Mouse (Mus musculus) cerebral cortex, adult 2 months (tissue): ENCODE results near the gene Olfr599.

Experiments
- WGBS: fragments of 180-500 bp; shearing (Covaris S2); methylation state at CpG from one replicate; pipeline ENCODE4 v1.1.7; 2018; 5-methylcytosine and 5-hydroxymethylcytosine counted together

The Olfr599 gene

DNA sequence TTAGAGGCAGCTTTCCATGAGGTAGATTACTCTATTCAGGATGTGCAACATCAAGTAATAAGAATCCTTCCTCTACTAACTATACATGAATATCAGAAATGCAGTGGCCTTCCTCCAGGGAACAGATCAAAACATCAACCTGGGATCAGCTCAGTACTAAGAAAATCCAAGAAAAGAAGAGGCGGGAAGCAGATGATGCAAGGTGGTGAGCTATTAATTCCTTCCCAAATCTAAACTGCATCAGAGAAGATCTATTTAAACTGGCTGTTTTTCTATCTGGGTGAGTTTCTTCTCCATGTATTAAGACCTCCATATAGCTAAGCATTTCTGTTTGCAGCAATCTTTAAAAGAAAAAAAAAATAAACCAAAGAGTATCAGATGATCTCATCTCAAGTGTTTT lies at the start of gene Olfr599:
Olfr599 (plus strand) TSS at position 301 of the 400 bp plus-strand sequence.
- WGBS: 72% methylated on average over 1 of the region's 1 CpGs

DNA sequence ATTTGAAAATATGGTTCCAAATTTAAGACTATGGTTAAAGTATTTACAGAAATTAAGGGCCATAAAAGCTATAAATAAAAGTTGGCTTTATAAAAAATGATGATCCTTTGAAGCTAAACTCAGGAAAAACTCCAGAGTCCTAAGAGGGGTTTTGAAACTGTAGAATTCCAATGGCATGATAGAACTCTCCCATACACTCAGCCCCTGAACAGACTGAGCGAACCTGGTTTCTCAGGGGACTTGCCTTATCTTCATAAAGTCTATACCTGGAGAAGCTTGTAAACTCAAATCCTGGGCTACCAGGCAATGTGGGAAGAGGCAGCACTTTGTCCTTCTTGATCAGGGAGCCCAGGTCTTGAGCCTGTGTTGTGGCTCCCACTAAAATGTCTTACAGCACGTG lies 30.4 kb upstream of the Olfr599 start, which contains the start of gene Olfr596:
Olfr596 (plus strand) TSS at position 301 of the 400 bp plus-strand sequence.
- 89% methylated on average over 2 of the region's 2 CpGs for WGBS

DNA sequence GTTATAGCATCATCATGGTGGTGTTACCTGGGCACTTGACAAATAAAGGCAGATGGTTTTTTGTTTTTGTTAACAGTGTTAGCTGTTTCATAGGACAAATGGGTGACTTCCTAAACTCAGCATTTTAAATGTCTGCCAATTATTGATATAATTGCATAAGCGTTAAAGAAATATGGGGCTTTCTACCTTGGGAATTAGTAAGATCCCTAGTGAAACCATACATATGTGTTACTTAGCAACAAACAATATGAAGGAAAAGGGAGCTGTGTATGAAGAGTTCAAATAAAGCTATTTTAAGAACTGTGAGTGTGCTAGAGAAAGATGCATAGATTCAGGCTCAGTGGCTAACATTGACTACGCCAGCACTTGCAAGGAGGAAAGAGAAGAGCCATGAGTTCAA lies 19.7 kb upstream of the Olfr599 start, which contains the start of gene Olfr597:
Olfr597 (plus strand) TSS at position 301 of the 400 bp plus-strand sequence.
- WGBS: 85% methylated on average over 2 of the region's 2 CpGs

DNA sequence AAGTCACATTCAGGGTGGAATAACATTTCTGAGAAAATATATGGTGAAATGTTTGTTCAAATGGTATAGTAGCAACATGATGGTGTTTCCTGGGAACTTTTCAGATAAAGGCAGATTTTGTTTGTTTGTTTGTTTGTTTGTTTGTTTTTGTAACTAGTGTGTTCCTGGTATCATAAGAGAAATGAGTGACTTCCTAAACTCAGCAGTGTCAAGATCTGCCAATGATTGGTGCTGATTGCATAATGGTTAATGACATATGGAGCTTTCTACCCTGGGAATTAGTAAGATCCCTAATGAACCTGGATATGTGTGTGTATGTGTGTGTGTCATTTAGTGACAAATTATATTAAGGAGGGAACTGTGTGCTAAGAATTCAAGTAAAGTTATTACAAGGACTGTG lies 12.4 kb upstream of the Olfr599 start, which contains the start of gene Olfr598:
Olfr598 (plus strand) TSS at position 301 of the 400 bp plus-strand sequence.

DNA sequence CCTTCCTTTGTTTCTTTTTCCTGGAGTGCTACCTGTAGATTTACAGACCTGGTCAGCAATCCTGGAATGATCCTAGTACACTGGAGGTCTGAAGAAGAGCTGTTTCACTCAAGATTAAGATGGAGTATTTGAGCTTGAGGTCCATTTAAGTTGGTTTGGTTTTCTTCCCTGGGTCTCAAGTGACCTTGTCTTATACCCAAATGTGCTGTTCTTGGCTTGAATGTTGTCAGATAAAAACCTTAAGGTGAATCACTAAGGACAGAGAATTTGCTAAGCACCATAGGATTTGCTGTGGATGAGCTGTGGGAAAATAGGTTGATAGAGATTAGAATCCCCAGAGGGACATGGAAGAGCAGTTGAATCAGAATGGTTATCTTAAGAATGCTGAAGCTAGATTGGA lies 13.9 kb downstream of the Olfr599 start, which contains the start of gene Olfr600:
Olfr600 (minus strand) TSS at position 101 of the 400 bp plus-strand sequence.

DNA sequence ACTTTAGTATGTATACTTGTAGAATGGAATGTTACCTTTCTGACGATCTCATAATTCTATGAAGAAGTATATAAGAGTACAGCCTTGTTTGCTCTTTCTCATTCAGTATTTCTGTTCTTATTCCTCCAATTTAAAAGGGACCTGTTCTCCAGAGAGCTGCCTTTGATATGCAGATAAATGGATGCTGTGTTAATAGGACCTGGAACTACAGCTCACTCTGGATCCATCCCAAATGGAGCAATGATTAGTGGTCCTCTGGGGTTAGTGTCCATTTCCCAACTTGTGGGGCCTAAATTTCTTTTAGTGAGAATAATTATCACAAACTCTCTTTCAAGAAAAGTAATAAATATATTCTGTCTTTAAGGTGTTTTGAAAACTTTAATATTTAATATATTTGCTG lies 26.8 kb downstream of the Olfr599 start, which contains the start of gene Olfr601:
Olfr601 (minus strand) TSS at position 101 of the 400 bp plus-strand sequence.
- WGBS: 86% methylated on average over 1 of the region's 1 CpGs

DNA sequence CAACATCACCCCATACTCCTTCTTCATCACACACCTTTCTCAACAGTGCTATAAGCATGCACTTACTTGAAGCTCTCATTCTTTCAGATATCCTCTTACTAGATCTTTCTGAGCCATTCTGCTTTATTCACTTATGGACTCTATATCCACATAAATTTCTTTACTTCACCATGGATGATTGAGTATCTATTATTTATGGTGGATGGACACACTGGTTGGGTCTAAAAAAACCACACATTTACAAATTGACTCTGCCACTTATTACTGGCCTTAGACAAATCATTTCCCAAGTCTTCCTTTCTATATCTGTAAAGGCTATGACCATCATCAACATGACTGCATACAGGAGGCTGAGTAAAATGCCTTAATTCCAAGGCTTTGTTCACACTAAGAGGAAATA lies 50.4 kb downstream of the Olfr599 start, which contains the start of gene Olfr603:
Olfr603 (minus strand) TSS at position 101 of the 400 bp plus-strand sequence.

